Mouse (Mus musculus) embryonic facial prominence, embryonic 13.5 days (tissue): ENCODE measurements around the gene Mettl23. TPM values are rescaled to one million over a fixed set of nuclear protein-coding genes. Genes with fewer than 3 reads are reported as not detected.
A peak's percentile ranks its signal among the peaks of the same experiment; 100 is the strongest.
"Not testable (repeated sequence)": the region's sequence is repeated elsewhere in the genome, so short reads cannot be mapped to it uniquely, and the experiment has no call there.

Source experiments
- ATAC-seq: fragments of 200-750 bp; cut with Nextera tagmentation; 2 replicates; pipeline ENCODE4 v1.8.0; 2017; ENCODE audit warnings: low read depth; ENCODE audit not compliant: insufficient number of reproducible peaks, insufficient read depth, low FRiP score, low TSS enrichment
- H3K27ac ChIP-seq: fragments of 300-500 bp; sonication (generic); 2 replicates; pipeline ENCODE4 v1.5.1; 2015; ENCODE audit warnings: moderate library complexity, mild to moderate bottlenecking, inconsistent platforms
- H3K27me3 ChIP-seq: fragments of 300-500 bp; sonication (generic); 2 replicates; pipeline ENCODE4 v1.6.1; 2015; ENCODE audit warnings: mild to moderate bottlenecking, inconsistent platforms
- H3K36me3 ChIP-seq: fragments of 300-500 bp; sonication (generic); 2 replicates; pipeline ENCODE4 v1.6.1; 2015; ENCODE audit warnings: mild to moderate bottlenecking, inconsistent platforms
- H3K4me1 ChIP-seq: fragments of 300-500 bp; sonication (generic); 2 replicates; pipeline ENCODE4 v1.6.1; 2015; ENCODE audit warnings: inconsistent platforms
- H3K4me2 ChIP-seq: fragments of 300-500 bp; sonication (generic); 2 replicates; pipeline ENCODE4 v1.6.1; 2015; ENCODE audit warnings: moderate library complexity, mild to moderate bottlenecking, inconsistent platforms
- H3K4me3 ChIP-seq: fragments of 300-500 bp; sonication (generic); 2 replicates; pipeline ENCODE4 v1.5.1; 2015; ENCODE audit warnings: mild to moderate bottlenecking, inconsistent platforms
- H3K9ac ChIP-seq: fragments of 300-500 bp; sonication (generic); 2 replicates; pipeline ENCODE4 v1.6.1; 2015; ENCODE audit warnings: mild to moderate bottlenecking, inconsistent platforms
- H3K9me3 ChIP-seq: fragments of 300-500 bp; sonication (generic); 2 replicates; pipeline ENCODE4 v1.6.1; 2016; ENCODE audit warnings: inconsistent platforms
- WGBS: fragments of 180-500 bp; shearing (Covaris S2); methylation state at CpG from one replicate; pipeline ENCODE4 v1.1.7; 2015; ENCODE audit warnings: mixed read lengths; 5-methylcytosine and 5-hydroxymethylcytosine counted together
- polyA plus RNA-seq: library from polyadenylated mRNA; unstranded; fragments of >200 nt; fragmentation: Nextera tagmentation; extraction: Ambion mirVana; gene quantifications from 2 replicates; pipeline ENCODE4 v1.2.1, GENCODE M21; 2015

Mettl23 gene
- polyA plus RNA-seq, 1 experiment from 2014 or later = 78.6 TPM

DNA sequence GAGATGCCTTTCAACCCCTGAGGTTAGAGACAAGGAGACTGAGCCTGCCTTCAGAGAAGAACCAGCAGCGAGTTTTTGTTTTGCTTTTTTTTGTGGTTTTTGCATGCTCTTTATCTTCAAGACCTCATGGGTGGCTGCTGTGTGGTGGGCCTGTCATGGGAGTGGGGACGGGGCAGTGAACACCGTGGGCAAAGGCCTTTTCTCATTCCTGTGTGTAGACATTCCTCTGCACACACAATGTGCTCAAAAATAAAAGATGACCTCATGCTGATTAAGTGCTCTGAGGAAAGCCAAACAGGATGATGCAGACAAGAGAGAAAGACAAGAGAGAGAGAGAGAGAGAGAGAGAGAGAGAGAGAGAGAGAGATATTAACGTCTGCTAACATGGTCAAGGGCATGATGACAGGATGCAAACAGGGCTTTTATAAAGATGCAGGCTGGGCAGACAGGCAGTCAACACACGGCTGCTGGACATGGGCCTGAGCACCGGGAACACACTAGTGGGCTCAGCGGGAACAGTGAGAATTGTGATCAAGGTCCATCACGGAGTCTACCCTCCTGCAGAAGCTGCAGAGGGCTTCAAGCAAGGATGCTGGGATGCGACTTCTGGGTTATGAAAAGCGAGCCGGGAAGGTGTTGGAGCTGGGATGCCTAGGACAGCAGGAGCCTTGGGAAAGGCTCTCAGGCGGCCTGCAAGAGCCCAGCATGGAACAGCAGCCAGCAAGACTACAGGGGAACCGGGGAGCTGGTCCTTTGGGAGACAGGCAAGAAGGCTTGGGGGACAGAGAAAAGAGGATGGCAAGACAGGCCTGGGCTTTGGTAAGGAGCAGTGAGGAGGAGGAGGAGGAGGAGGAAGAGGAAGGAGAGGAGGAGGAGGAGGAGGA, 21.8 kb upstream of the Mettl23 start:
- Histone ChIP-seq H3K9ac (no peak overlapping the region), H3K4me1 (peaks cover 39% of the 10 kb centered on the region), H3K27ac (no peak overlapping the region)

DNA sequence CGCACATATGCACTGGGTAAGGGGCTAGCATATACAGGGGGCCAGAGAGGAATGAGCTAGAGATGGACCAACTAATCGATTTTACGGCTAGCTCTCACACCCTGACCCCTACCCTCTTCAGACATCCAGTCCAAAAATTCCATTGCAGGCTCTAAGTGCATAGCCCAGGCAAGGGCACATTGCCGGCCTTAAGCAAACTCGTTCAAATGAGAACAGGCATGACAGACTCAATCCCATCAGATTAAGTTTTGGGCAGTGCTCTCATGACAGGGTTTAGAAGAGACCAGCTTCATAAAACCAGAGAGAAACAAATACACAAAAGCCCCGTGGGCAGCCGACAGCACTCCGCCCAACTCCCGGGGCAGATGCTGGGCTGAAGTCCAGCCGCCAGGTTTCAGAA, 20.9 kb upstream of the Mettl23 start:
- no peak overlapping the region for H3K27ac ChIP-seq
- no peak overlapping the region for H3K4me3 ChIP-seq
- H3K9ac ChIP-seq = 0 out of 2 replicates have a peak overlapping the region, but pooled peaks have one; percentile 32
- no peak for ATAC-seq
- peaks cover 43% of the 10 kb centered on the region for H3K4me1 ChIP-seq
- no peak overlapping the region for H3K4me2 ChIP-seq
- no peaks in the 10 kb centered on the region for H3K36me3 ChIP-seq
- no peaks in the 10 kb centered on the region for H3K9me3 ChIP-seq
- H3K27me3 ChIP-seq = no peaks in the 10 kb centered on the region
- WGBS = 68% methylated on average over 10 of the region's 10 CpGs

More for the DNA sequence above, 21.8 kb upstream of the Mettl23 start:
- Histone ChIP-seq H3K36me3 (no peaks in the 10 kb centered on the region), H3K9me3 (no peaks in the 10 kb centered on the region), H3K27me3 (no peaks in the 10 kb centered on the region), H3K4me3 (no peak overlapping the region), H3K4me2 (no peak overlapping the region)
- WGBS = 74% methylated on average over 13 of the region's 13 CpGs
- no peak for ATAC-seq

DNA sequence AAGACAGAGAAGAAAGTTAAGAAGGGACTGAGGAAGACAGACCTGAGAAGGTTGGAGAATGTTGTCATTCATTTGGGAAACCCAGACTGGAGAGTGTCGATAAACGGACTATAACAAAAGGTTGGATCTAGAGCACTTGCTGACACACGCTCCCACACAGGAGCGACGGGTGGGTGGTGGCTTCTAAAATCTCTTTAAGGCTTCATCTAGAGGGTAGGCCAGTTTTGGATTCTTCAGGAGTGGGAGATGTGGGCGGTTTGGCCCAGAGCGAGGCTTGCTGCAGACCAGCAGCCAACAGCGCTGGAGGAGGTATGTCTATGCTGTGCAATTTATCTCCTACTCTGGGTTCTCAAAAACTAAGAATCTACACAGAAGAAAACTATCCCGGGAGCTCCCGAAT, 20.5 kb upstream of the Mettl23 start:
- no peak for ATAC-seq
- no peaks in the 10 kb centered on the region for H3K36me3 ChIP-seq
- H3K4me3 ChIP-seq = no peak overlapping the region
- no peaks in the 10 kb centered on the region for H3K27me3 ChIP-seq
- H3K4me2 ChIP-seq = no peak overlapping the region
- no peak overlapping the region for H3K27ac ChIP-seq
- 0 out of 2 replicates have a peak overlapping the region, but pooled peaks have one; percentile 32 for H3K9ac ChIP-seq
- H3K9me3 ChIP-seq = no peaks in the 10 kb centered on the region
- H3K4me1 ChIP-seq = peaks cover 43% of the 10 kb centered on the region
- 91% methylated on average over 10 of the region's 10 CpGs for WGBS

DNA sequence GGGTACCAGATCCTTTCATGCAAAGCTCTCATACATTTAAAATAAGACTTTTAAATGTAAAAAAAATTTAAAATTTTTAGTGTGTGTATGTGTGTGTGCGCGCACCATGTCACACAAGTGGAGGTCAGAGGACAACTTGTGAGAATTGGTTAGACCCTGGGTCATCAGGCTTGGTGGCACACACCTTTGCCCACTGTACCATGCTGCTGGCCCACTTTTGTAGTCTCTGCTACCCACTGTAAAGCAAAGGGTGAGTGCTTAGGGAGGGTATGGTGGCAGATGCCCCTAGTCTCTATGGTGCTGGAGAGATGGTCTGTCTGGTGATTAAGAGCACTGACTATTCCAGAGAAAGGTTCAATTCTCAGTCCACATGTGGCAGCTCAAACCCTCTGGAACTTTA, 19.8 kb upstream of the Mettl23 start:
- WGBS = 98% methylated on average over 2 of the region's 2 CpGs
- Histone ChIP-seq H3K36me3 (no peaks in the 10 kb centered on the region), H3K4me2 (no peak overlapping the region), H3K4me3 (no peak overlapping the region), H3K9ac (no peak overlapping the region), H3K4me1 (peaks cover 46% of the 10 kb centered on the region), H3K27me3 (no peaks in the 10 kb centered on the region), H3K9me3 (no peaks in the 10 kb centered on the region), H3K27ac (no peak overlapping the region)
- no peak for ATAC-seq

DNA sequence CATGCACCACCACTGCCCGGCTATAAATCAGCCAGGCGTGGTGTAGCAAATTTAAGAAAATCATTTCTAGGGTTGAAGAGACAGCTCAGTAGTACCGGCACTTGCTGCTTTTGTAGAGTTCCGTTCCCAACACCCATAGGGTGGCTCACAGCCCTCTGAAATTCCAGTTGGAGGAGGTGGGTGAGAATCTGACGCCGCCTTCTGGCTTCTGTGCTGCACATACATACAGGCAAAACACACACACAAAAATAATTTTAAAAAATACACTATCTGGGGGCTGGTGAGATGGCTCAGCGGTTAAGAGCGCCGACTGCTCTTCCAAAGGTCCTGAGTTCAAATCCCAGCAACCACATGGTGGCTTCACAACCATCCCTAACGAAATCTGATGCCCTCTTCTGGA, 19.2 kb upstream of the Mettl23 start:
- H3K36me3 ChIP-seq, H3K27me3 ChIP-seq, H3K4me2 ChIP-seq, H3K9ac ChIP-seq, H3K4me3 ChIP-seq, H3K27ac ChIP-seq, H3K9me3 ChIP-seq, ATAC-seq: not testable (repeated sequence)
- peaks cover 52% of the 10 kb centered on the region for H3K4me1 ChIP-seq
- WGBS = 94% methylated on average over 10 of the region's 10 CpGs

DNA sequence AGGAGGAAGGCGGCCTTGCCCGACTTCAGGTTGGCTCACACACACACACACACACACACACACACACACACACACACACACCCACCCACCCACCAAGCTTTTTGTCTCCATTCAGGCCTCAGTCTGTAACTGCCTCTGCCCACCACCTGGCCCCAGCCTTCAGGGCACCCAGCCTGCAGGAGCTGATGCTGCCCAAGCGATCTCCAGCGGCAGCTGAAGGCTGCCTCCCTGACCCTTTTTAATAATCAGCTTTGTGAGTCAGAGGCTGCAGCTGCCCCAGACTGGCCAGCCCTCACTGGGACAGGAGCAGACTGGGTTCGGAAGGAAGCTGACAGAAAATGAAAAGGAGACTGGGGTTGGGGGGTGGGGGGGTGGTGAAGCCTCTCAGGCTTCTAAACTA, 17.8 kb upstream of the Mettl23 start:
- Histone ChIP-seq H3K27ac (no peak overlapping the region), H3K9me3 (no peaks in the 10 kb centered on the region), H3K4me3 (no peak overlapping the region), H3K4me1 (peaks cover 51% of the 10 kb centered on the region), H3K4me2 (no peak overlapping the region; the same call in 1 of the 2 replicates), H3K36me3 (no peaks in the 10 kb centered on the region), H3K9ac (0 out of 2 replicates have a peak overlapping the region, but pooled peaks have one; percentile 6), H3K27me3 (no peaks in the 10 kb centered on the region)
- 68% methylated on average over 5 of the region's 5 CpGs for WGBS
- ATAC-seq = no peak

DNA sequence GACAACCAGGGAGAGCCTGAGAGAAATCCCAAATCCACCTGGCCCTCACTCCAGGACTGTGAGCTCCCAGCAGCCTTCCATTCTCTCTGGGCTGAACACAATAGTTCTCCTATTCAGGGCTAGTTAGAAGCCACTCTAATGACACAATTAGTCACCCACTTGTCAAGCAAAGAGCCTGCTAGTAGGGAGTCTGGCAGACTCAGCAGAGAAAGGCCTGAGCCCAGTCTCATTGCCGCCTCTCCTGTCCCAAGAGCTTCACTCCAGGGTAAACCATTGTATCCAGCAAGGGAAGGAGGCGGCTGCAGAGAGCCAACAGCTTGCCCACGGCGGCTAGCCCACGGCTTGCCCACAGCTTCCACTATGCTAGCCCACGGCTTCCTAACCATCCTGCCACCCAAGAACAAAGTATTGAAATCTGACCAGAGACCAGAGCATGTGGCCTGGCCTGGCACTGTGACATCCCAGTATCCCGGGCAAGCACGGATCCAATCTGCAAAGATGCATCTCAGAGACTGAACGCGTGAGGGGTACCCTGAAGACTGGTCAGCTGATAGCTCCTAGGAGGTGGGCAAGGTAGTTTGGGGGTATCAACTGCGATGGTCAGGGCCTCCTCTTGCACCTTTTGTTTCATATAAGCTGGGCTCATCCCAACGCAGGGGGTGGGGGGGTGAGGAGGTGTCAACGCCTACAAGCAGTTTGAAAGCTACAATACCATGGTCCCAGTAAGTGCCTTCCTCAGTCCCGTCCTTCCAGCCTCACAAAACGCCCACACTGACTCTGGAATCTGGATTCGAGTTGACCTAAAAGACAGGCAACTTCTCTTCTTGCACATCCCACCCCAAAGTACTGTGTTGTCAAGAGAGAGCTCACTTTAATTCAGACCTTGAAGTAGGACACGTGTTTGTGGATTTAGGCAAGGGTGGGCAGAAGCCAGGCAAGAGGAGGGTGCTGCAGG, 16.3 kb upstream of the Mettl23 start:
- Histone ChIP-seq H3K9me3 (no peaks in the 10 kb centered on the region), H3K4me1 (peaks cover 37% of the 10 kb centered on the region), H3K4me2 (peak overlapping the region; percentile 89), H3K36me3 (peaks cover 7% of the 10 kb centered on the region), H3K4me3 (peak overlapping the region; percentile 73), H3K9ac (peak overlapping the region; percentile 87), H3K27ac (no peak overlapping the region), H3K27me3 (no peaks in the 10 kb centered on the region)
- ATAC-seq = no peak
- 31% methylated on average over 17 of the region's 17 CpGs for WGBS

DNA sequence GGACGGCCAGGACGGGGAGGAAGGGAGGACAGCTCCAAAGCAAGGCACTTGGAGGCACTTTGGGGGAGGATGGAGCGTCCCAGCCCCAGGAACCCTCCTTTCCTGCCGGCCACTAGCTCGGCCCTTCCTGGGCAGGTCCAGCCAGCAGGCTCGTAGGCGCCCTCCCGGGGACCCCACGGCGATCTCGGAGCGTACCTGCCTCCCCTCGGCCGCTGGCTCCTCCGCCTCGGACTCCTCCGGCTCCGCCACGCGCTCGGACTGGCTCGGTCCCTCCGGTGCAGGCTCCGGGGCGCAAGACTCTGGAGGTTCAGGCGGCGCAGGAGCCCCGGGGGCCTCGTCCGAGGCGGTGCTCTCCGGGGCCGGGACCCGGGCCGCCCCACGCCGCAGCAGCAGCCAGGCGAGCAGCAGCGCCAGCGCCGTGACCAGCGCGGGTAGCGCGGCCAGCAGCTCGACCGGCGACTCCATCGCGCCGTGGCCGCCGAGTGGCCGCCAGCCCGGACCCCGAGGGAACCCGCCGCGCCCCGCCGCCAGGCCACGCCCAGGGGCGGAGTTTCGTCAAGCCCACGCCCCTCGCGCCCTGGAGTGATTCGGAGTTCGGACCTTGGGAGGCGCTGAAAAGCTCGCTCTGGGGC, 15.4 kb upstream of the Mettl23 start, which contains the start of gene Mxra7:
Gene Mxra7 (minus strand): TSS at position 513 of the 632 bp plus-strand sequence.
- Histone ChIP-seq H3K27me3 (no peaks in the 10 kb centered on the region), H3K36me3 (peaks cover 9% of the 10 kb centered on the region), H3K4me3 (peak within 1 kb of the TSS; percentile 73), H3K27ac (0 out of 2 replicates have a peak within 1 kb of the TSS, but pooled peaks have one; percentile 16), H3K9me3 (no peaks in the 10 kb centered on the region), H3K4me1 (peaks cover 37% of the 10 kb centered on the region), H3K4me2 (peak within 1 kb of the TSS; percentile 89), H3K9ac (peak within 1 kb of the TSS; percentile 87)
- WGBS = under 1% methylated on average over 62 of the region's 71 CpGs
- ATAC-seq = 0 out of 2 replicates have a peak, but pooled peaks have one; percentile 17

DNA sequence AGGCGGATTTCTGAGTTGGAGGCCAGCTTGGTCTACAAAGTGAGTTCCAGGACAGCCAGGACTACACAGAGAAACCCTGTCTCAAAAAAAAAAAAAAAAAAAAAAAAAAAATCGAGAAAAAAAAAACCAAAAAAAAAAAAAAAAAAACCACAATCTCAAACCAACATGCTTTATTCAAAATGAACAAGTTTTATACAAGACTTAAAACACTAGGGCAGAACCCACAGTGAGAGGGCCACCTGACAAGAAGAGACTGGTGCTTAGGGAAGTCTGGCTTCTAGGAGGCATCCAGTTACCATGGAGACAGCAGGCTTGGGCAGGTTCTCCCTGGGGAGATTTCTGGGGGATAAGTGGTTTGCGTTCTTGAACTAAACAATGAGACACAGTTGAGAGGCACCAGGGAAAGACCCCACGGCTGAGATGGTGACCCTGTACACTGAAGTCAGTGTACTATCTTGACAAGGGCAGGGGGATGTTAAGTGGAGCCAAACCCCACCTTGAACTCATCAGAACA, 10.8 kb upstream of the Mettl23 start:
- 32% methylated on average over 3 of the region's 4 CpGs for WGBS
- H3K4me2 ChIP-seq = no peak overlapping the region
- H3K4me1 ChIP-seq = peaks cover 28% of the 10 kb centered on the region
- ATAC-seq = no peak
- peaks cover 55% of the 10 kb centered on the region for H3K36me3 ChIP-seq
- no peaks in the 10 kb centered on the region for H3K9me3 ChIP-seq
- no peak overlapping the region for H3K4me3 ChIP-seq
- H3K27me3 ChIP-seq = no peaks in the 10 kb centered on the region
- H3K9ac ChIP-seq = no peak overlapping the region; the same call in 1 of the 2 replicates
- peak overlapping the region; percentile 23; the same call in 1 of the 2 replicates for H3K27ac ChIP-seq

DNA sequence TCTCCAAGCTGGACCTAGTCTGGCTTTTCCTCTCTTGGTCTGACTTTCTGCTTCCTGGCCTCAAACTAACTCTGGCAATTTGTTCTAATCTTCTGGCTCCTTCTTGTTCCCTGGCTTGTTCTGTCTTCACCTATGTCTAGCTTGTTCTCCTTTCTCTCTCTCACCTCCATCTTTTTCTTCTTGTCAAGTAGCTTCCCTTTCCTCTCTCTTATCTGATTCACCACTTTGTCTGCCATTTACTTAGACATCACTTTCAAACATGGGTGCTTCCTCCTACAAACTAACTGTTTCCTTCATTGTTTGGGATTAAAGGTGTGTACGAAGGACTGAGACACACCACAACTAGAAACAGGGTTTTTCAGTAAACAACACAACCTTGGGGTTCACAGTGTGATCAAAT, 8.1 kb upstream of the Mettl23 start:
- H3K9me3 ChIP-seq = no peaks in the 10 kb centered on the region
- no peak overlapping the region for H3K4me3 ChIP-seq
- no peak for ATAC-seq
- peaks cover 21% of the 10 kb centered on the region for H3K4me1 ChIP-seq
- no peak overlapping the region for H3K27ac ChIP-seq
- peaks cover 82% of the 10 kb centered on the region for H3K36me3 ChIP-seq
- H3K27me3 ChIP-seq = no peaks in the 10 kb centered on the region
- H3K9ac ChIP-seq = no peak overlapping the region
- 87% methylated on average over 1 of the region's 1 CpGs for whole genome bisulfite sequencing
- H3K4me2 ChIP-seq = no peak overlapping the region

DNA sequence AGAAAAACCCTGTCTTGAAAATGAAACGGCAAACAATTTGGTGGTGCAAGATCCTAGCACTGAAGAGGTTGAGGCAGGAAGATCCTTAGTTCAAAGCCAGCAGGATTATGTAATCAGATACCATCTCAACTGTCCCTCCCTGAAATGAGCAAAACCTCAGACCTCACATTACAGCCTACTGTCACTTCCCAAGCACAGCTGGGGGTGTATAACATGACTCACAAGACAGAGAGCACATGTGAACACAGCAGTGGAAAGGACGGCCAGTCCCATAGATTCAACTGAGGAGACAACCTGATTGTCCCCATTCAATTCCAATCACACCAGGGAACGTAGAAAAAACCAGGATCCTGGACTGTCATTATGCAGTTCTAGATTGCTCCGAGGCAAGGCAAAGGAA, 6.8 kb upstream of the Mettl23 start:
- no peak overlapping the region for H3K4me2 ChIP-seq
- peaks cover 34% of the 10 kb centered on the region for H3K4me1 ChIP-seq
- H3K4me3 ChIP-seq = no peak overlapping the region
- no peaks in the 10 kb centered on the region for H3K27me3 ChIP-seq
- peaks cover 91% of the 10 kb centered on the region for H3K36me3 ChIP-seq
- no peaks in the 10 kb centered on the region for H3K9me3 ChIP-seq
- H3K9ac ChIP-seq = no peak overlapping the region
- no peak for ATAC-seq
- H3K27ac ChIP-seq = no peak overlapping the region
- WGBS = 85% methylated on average over 4 of the region's 4 CpGs
